Mouse (Mus musculus): Measurements from ENCODE around the gene Chd2. TPM values are rescaled to one million over a fixed set of nuclear protein-coding genes. Genes with fewer than 3 reads are reported as not detected.

The Chd2 gene
- total RNA-seq, 2 experiments from 2014 or later = 42.9 to 57.0 TPM

DNA sequence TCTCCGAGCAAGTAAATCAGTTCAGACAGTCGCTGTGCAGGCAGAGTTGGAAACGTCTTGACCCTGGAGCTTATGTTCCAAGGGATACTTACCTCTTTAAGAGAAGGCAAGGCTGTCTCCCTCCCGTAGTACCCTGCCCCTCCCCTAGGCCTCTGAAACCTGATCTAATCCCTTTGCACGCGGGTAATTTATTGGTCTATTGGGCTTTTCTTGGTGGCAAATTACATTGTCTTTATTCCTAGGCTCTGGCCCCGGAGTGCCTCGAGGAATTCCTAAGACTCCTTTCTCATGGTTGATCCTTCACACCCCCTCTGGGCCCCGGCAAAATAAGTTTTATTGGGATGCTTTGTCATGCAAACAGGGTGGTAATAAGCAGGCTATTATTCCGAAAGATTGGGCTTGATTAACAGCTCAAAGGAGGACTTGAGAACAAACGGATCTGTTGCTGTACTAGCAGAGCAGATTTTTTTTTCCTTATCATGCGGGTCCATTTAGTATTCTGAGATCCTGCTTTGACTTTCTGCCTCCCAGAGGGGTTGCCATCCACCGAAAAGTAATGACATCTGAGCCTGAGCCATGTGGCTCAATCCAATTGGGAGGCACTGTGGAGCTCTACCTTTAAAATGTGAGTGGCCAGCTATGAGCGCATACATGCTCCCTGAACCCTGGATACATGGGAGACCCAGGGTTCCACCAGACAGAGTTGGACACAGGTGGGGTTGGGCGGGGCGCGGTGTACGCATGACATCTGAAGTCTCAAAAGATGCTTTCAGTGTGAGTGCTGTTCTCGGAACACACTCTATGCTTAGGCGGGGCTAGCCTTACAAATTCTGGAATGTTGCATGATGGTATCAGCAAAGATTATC, 141.3 kb downstream of the Chd2 start:
- no peak for DNase-seq

DNA sequence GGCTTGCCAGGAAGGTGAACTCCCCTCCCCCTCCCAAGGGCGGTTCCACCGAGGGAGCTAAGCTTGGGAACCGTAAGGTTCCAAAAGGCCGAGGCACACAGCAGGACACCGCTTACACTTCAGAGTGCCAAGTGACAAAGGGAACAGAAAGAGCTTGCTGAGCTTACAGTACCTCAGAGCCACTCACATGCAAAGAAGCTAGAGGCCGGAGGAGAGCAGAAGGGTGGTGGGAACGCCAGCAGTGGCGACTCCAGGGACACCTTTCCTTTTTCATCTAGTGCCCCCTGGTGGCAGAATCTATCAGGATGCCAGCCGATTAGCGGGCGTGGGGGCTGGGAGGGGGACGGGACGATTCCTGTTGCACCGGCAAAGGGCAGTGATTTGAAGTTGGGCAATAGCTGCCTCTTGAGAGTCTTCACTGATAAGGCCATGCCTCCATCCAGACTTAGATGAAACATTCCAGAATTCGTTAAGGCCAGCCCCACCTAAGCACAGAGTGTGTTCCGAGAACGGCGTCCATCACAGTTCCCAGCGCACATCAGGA, 142.1 kb downstream of the Chd2 start:
- peak; percentile 83 for DNase-seq

DNA sequence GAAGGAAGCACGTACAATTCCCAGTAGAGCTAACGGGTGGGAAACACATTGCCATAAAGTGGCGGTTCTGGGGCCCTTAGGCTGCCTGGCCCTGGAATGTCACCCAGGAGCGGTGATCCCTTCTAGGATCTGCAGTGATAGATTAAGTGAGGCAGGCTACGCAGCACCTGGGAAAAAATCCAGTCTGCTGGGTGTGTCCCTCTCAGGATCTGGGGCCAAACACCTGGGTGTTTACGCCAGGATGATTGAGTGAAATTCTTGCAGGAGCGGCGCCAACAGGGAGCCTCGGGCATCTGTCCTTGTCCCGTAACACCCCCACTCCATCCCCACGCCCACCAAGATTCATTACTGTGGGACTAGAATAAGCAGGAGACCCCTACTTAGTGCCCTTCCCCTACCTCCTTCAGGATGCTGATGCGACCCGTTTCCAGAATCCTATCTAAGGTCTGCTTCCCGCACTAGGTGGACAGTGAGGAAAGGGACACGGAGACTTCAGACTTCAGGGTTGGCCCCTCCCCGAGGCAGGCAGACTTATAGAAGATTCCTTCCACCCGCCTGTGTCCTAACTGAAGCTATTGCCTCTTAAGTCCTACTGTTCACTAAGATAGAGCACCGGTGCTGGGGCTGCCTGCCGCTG, 142.7 kb downstream of the Chd2 start:
- DNase-seq = no peak

DNA sequence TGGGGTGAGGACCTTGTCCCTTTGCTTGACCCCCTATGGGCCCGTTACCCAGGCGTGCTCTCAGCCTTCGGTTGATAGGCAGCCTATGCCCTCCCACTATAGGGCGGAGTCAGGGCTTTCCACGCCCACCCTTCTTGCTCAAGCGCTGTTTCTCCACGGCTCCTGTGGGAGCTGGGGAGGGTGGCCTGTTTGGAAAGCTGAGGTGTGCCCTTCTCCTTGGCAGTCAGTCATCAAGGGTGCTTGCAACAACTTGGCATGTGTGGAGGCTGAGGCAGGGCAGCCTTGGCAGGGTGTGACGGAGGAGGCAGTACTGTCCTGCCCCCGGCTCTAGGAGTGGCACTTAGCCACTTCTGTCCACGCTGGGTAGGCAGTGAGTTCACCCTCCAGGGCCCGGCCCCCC, 143.3 kb downstream of the Chd2 start:
- peak; percentile 71 for DNase-seq

DNA sequence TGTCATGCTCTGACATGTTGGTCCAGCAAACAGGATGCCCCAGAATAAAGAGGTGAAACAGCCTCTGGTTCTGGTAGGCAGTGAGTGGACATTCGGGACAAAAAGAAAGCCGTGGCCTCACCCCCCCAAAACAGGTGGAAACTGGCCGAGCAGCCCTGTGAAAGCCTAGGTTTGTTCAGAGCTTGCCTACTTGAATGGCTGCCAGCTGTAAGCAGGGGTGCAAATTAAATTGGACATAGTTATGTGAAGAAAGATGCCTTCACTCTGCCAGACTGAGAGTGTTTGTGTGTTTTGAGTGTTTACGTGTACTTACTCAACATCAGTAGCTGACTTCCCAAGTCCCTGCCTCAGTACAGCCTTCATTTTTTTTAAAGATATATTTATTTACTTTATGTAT, 147.6 kb downstream of the Chd2 start:
- DNase-seq = no peak

DNA sequence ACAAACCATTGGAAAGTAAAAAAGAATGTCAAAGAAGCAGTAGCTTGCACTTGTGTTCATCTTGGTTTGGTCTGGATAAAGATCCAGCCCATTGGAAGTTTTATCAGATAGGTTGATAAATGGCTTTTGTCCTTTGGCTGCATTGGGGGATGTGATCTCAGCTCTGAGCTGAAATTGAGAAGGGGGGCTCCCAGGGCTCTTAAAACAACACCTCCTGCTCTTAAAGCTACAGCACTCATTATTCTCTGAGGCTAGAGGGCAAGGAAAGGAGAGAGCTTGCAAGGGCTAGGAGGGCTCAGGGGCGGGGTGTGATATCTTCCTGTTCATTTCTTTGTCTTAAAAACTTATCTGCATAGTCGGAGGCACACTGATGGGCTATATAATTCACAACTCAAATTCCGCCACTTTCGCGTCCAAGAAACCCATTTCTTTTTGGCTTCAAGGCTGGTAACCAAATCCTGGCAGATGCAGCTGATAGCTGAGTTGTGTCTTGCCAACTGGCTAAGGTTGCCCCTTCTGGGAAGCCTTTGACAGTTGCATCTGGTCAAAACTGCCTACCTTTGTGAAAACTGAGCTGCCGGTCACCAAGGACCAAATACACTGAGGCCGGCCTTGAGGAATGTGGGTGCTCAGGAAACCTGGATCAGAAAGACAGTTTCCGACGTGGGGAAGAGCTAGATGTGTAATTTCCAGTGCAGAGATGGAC, 148.2 kb downstream of the Chd2 start:
- no peak for DNase-seq

DNA sequence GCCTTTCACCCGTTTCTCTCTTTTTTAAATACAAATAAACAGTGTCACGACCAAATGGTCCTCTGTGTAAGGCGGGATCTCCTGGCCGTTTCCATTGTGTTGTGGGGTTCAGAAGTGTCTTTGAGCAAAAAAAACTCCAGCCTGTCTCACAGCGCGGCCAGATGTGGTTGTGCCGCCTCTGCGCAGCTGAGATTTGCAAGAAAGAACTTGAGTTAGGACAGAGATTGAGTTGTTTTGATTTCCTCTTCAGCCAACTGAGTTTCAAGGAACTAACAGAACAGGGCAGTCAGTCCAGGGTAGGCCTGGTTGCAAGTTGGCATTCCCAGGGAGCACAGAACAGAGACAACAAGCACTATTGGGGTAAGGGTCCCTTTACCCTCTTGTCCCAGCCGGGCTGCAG, 149.3 kb downstream of the Chd2 start:
- DNase-seq = no peak

DNA sequence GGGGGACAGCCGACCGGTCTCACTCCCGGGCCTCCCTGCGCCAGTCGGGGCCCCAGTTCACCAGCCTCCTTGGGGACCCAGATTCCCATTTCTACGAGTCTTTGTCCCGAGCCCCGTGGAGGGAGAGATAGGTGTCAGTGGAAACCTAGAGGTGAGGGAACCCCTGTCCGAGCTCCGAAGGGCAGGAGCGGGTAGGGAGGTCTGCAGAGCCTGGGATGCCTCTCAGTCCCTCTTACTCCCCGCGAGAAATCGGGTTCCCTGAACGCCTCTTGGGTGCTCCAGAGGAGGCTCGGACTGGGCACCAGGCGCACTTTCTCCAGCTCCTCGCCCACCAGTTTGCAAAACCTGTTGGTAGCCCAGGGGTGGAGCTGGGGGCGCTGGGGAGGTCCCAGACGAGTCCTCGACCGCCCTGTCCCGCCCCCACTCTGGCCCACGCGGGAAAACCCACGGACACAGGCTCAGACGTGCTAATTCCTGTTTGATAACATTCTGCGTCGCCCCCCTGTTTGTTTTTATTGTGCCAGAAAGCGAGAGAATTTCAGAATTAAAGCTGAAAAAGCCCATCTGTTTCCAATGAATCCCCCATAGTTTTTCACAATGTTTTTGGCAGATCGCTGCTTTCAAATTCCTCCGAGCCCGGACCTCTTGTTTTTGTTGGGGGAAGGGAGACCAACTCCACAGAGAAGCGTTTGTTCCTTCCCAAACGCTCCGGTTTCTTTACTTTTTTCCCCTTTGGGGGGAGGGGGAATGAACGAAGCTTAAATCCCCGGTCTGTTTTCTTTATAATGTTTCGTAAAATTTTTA, 149.9 kb downstream of the Chd2 start:
- DNase-seq = peak; percentile 57

DNA sequence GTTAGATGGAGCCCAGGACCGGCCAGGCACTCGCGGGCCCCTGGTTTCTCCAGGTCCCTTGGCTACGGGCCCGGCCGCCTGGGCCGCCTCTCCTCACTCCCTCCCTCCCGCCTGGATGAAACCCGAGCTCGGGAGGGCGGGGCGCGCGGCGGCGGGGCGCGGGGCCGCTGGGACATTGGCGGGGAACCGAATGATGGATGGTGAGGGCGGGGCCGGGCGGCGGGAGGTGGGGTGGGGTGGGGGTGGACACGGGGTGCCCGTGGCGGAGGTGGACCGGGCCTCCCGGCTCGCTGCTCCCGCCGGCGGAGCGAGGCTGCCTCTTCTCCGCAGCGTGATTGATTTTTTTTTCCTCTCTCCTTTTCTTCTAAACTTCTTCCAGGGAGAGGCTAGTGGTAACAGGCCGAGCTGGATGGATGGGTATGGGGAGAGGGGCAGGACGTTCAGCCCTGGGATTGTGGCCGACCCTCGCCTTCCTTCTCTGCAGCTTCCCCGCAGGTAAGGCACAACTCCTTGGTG, 150.6 kb downstream of the Chd2 start:
- DNase-seq = peak; percentile 97

DNA sequence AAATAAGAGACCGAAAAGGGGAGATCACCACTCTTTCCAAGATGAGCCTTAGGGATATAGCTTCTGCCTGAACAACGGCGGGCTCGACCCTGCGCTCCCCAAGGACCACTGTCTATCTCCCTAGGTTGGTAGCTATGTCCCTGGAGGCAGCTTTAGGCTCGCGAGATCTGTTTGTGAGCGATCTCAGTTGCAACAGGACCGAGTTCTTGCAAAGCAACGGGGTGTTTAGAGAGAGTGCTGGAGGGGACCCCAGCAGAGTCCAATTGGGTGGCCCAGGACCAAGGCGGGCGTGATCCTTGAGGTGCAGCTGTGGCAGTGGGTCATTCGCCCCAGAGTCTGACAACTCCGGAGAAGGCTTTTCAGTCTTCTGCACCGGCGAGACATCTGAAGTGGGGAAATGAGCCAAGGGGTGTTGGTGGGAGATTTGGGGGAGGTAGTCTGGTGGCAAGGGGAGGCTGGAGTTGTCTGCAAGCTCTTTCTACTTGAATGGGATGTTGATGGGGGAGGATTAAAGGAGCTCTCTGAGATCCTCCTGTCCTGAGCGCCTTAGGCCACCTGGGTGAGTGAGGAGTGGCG, 151.1 kb downstream of the Chd2 start:
- DNase-seq = no peak

DNA sequence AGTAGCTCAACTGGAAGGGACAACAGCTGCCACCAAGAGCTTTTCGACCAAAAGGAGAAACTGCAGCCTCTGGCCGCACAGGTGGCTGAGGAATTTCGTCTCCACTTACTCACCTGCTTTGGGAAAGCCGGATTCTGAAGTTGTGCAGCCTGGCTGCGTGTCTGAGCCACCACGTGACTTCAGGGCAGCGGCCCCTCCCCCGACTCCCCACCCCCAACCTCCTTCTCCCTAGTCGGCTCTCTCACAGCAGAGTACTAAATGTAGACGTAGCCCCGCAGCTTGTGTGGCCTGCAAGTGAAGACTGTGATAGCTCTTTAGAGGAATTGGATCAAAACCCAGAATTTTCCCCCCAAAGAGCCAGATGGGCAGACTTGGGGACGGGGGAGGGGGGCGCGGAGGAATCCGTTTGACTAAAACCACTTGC, 151.7 kb downstream of the Chd2 start:
- DNase-seq = no peak

DNA sequence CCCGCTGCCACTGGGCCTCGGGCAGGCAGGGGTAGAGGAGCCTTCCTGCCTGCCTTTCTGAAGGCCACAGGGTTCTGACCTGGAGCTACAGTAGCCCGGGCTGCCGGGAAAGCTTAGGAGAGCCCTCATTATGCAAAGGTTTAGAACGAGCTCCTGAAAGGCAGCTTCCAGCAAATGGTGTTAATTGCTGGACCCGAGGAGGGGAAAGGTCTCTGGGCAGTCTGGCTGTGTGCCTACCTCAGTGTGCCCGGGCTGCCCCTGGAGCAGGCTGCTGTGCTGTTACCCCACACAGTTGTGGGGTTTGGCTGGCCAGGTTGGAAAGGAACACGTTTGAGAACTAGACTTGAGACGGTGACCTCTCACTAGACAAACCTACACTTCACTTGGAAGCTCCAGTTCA, 152.2 kb downstream of the Chd2 start:
- no peak for DNase-seq

DNA sequence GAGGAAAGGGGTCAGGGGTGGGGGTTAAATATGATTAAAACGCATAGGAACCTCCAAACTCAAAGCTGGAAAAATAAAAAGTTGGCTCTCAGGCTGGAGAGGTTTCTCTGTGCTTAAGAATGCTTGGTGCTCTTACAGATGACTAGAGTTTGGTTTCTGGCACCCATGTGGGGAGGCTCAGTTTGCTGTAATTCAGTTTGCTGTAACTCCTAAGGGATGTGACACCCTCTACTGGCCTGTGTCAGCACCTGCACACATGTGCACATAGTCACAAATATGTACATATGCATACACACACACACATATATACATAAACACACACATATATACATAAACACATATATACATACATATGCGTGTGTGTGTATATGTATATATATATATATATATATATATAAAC, 152.8 kb downstream of the Chd2 start:
- DNase-seq = no peak

DNA sequence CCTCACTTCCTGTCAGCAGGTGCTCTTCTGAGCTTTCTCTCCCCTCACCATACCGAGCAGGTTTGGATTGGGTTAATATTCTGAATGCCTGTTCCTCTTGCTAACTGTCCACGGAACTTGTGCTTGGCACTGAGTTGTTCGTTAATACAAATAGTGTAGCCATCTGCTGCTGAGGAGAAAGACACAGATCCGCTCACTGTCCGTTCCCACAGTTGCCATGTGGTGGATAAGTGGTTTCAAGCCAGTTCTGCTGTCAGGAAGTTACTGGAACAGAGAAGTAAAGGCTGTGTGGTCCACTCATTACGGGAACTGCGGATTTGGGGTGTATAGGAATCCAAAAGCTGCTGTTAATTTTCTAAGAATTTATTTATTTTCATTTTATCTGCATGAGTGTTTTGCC, 158.8 kb downstream of the Chd2 start:
- no peak for DNase-seq

DNA sequence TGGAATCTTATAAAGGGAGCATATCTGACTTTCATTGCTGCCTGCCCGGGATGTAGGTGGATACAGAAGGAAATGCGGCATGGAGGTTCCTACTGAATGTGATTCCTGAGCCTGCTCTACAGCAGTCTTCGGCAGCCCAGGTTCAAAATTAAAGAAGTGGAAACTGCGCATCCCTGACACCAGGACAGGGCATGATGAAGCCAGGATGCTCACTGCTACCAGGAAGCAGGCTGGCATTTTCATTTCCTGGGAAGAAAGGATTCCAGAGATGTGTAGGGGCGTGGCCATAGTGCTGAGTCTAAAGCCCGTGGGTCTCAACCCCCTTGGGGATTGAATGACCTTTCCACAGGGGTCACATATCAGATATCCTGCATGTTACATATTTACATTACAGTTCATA, 163.6 kb downstream of the Chd2 start:
- no peak for DNase-seq

DNA sequence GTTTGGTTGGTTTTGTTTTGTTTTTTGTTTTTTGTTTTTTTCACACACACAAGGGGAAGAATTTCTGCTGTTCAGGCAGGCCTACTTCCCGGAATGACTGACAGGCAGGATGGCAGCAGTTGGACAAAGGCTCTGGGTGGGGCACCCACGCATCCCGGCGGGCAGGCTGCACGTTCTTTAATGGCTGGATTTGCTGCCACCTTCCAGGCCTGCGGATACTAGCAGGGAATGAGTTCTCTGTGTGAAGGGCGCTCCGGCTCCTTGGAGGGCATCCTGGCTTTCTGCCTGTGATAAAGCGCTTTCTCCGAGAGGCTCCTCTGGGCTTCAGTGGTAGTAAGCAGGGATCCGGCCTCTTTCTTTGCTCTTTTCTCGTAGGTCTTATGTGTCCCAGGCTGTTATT, 164.3 kb downstream of the Chd2 start:
- DNase-seq = peak; percentile 37

Other genes starting within 250 kb of the Chd2 start
- 10 to 100 TPM; 93.3 to 94.9 TPM for gene Rgma, start 166.3 kb downstream of the Chd2 start, total RNA-seq (2021)
- 1 to 10 TPM; 4.5 to 5.8 TPM for gene Fam174b, start 198.5 kb upstream of the Chd2 start, total RNA-seq (2021)